Comparison of ENCODE assay signal across 8 mouse cellular contexts in genomic region chr17:33929371-33930279, GRCm38 (mm10). TPM values are rescaled to one million over a fixed set of nuclear protein-coding genes. Genes with fewer than 3 reads are reported as not detected.
DNase-seq lines count a peak whose midpoint lies in the region; ATAC-seq and TF ChIP-seq lines count a peak whose summit lies in the region.

Gene Rgl2 (plus strand): TSS chr17:33929543.

- H3K36me3 ChIP-seq in E14TG2a.4 (ENCODE audit: insufficient read depth, low read length) = peaks cover 64% of the 10 kb centered on the region
- peaks cover 50% of the 10 kb centered on the region for H3K36me3 ChIP-seq in forebrain, embryonic 12.5 days (replicated peaks)
- H3K36me3 ChIP-seq in heart, embryonic 16.5 days (ENCODE audit: control insufficient read depth, insufficient read depth) = peaks cover 13% of the 10 kb centered on the region
- peaks cover 2% of the 10 kb centered on the region; the same call in 1 of the 2 replicates for H3K36me3 ChIP-seq in liver, embryonic 14.5 days (replicated peaks; ENCODE audit: control insufficient read depth, insufficient read depth, low read depth)
- H3K36me3 ChIP-seq in stomach, embryonic 15.5 days = no peaks in the 10 kb centered on the region; the same call in 1 of the 2 replicates

- peak within 1 kb of the TSS; percentile 94 for H3K9ac ChIP-seq in forebrain, embryonic 12.5 days
- H3K9ac ChIP-seq in heart, embryonic 16.5 days (ENCODE audit: low read length) = peak within 1 kb of the TSS; percentile 79
- H3K9ac ChIP-seq in liver, embryonic 14.5 days (replicated peaks) = peak within 1 kb of the TSS; percentile 79
- peak within 1 kb of the TSS; percentile 68 for H3K9ac ChIP-seq in stomach, embryonic 15.5 days

- DNase-seq in c-Kit-positive CD71-positive TER-119-negative erythroid progenitor cells, embryonic 14.5 days (ENCODE audit: low read depth) = peak; percentile 89
- peak; percentile 92 to 94 for DNase-seq in kidney, postnatal 25 days
- peak; percentile 87 for DNase-seq in liver, embryonic 14.5 days (ENCODE audit: low read depth in 3 of 3, low spot score in 3 of 3)
- DNase-seq in neural tube, embryonic 10.5 days (ENCODE audit: extremely low spot score, low spot score) = peak; percentile 98

- WGBS in forebrain, embryonic 12.5 days = under 1% methylated on average over 66 of the region's 80 CpGs
- under 1% methylated on average over 76 of the region's 80 CpGs for WGBS in heart, embryonic 16.5 days
- WGBS in liver, embryonic 14.5 days (ENCODE audit: insufficient replicate concordance) = under 1% methylated on average over 76 of the region's 80 CpGs
- WGBS in stomach, embryonic 15.5 days = under 1% methylated on average over 75 of the region's 80 CpGs

- peak; percentile 88 for ATAC-seq in forebrain, embryonic 12.5 days (ENCODE audit: low FRiP score)
- peak; percentile 82 for ATAC-seq in heart, embryonic 16.5 days (replicated peaks; ENCODE audit: extremely low read depth, insufficient read depth, low FRiP score)
- ATAC-seq in liver, embryonic 14.5 days (ENCODE audit: insufficient read depth) = peak; percentile 83
- peak; percentile 83 for ATAC-seq in stomach, embryonic 15.5 days (ENCODE audit: insufficient read depth, low FRiP score, low read depth)

- no peaks in the 10 kb centered on the region for H3K27me3 ChIP-seq in E14TG2a.4 (ENCODE audit: insufficient read depth, low read length)
- no peaks in the 10 kb centered on the region for H3K27me3 ChIP-seq in forebrain, embryonic 12.5 days
- H3K27me3 ChIP-seq in heart, embryonic 16.5 days (ENCODE audit: control insufficient read depth, insufficient read depth, low read length) = no peaks in the 10 kb centered on the region
- H3K27me3 ChIP-seq in liver, embryonic 14.5 days (ENCODE audit: control insufficient read depth, insufficient read depth, low read length) = no peaks in the 10 kb centered on the region
- no peaks in the 10 kb centered on the region for H3K27me3 ChIP-seq in stomach, embryonic 15.5 days (replicated peaks)

- H3K27ac ChIP-seq in forebrain, embryonic 12.5 days = peak within 1 kb of the TSS; percentile 97
- H3K27ac ChIP-seq in heart, embryonic 16.5 days (ENCODE audit: low read length) = peak within 1 kb of the TSS; percentile 100
- peak within 1 kb of the TSS; percentile 83 for H3K27ac ChIP-seq in liver, embryonic 14.5 days
- peak within 1 kb of the TSS; percentile 98 for H3K27ac ChIP-seq in stomach, embryonic 15.5 days

- H3K4me3 ChIP-seq in E14TG2a.4 (replicated peaks; ENCODE audit: low read length) = peak within 1 kb of the TSS; percentile 97
- H3K4me3 ChIP-seq in forebrain, embryonic 12.5 days (replicated peaks) = peak within 1 kb of the TSS; percentile 84
- peak within 1 kb of the TSS; percentile 64 for H3K4me3 ChIP-seq in heart, embryonic 16.5 days (ENCODE audit: low read length)
- H3K4me3 ChIP-seq in liver, embryonic 14.5 days (ENCODE audit: insufficient read depth in 1 of 2, low read depth in 2 of 2, low read length in 2 of 2) = peak within 1 kb of the TSS; percentile 85 to 88
- H3K4me3 ChIP-seq in stomach, embryonic 15.5 days (replicated peaks) = peak within 1 kb of the TSS; percentile 81

- TF ChIP-seq CTCF in E14TG2a.4 (conservative IDR thresholded peaks at IDR 0.05; ENCODE audit: low read length) = no peak
- peak; percentile 66 for TF ChIP-seq CTCF in liver, embryonic 14.5 days (IDR thresholded peaks at IDR 0.05; ENCODE audit: low read depth)

- peaks cover 68% of the 10 kb centered on the region for H3K4me1 ChIP-seq in E14TG2a.4 (replicated peaks; ENCODE audit: low read depth, low read length)
- peaks cover 25% of the 10 kb centered on the region for H3K4me1 ChIP-seq in forebrain, embryonic 12.5 days
- peaks cover 16% of the 10 kb centered on the region for H3K4me1 ChIP-seq in heart, embryonic 16.5 days (ENCODE audit: control insufficient read depth, insufficient read depth, low read length)
- peaks cover 2 to 4% of the 10 kb centered on the region in 2 experiments; a peak in 2 of 4 replicates for H3K4me1 ChIP-seq in liver, embryonic 14.5 days (replicated peaks; ENCODE audit: control insufficient read depth in 2 of 2, insufficient read depth in 2 of 2, low read length in 1 of 2)
- H3K4me1 ChIP-seq in stomach, embryonic 15.5 days = peaks cover 17% of the 10 kb centered on the region

- H3K4me2 ChIP-seq in forebrain, embryonic 12.5 days = peak within 1 kb of the TSS; percentile 100
- H3K4me2 ChIP-seq in heart, embryonic 16.5 days (ENCODE audit: low read depth, low read length) = peak within 1 kb of the TSS; percentile 97
- peak within 1 kb of the TSS; percentile 100 for H3K4me2 ChIP-seq in liver, embryonic 14.5 days (ENCODE audit: low read depth)
- peak within 1 kb of the TSS; percentile 95 for H3K4me2 ChIP-seq in stomach, embryonic 15.5 days

- H3K9me3 ChIP-seq in E14TG2a.4 (ENCODE audit: low read length) = no peaks in the 10 kb centered on the region
- H3K9me3 ChIP-seq in forebrain, embryonic 12.5 days = no peaks in the 10 kb centered on the region
- H3K9me3 ChIP-seq in heart, embryonic 16.5 days (replicated peaks; ENCODE audit: control insufficient read depth, low read length) = no peaks in the 10 kb centered on the region
- no peaks in the 10 kb centered on the region for H3K9me3 ChIP-seq in liver, embryonic 14.5 days (ENCODE audit: control insufficient read depth, low read length)
- H3K9me3 ChIP-seq in stomach, embryonic 15.5 days = no peaks in the 10 kb centered on the region

- TF ChIP-seq EP300 in liver, embryonic 14.5 days (IDR thresholded peaks at IDR 0.05; ENCODE audit: low read depth) = peak; percentile 62

RNA-seq across cellular contexts. Expression of gene Rgl2, which starts in this region (rescaled TPM):
- 53.7 and 55.9 TPM in 2 replicates for polyA plus RNA-seq in forebrain, embryonic 12.5 days (2016; fragmentation: Nextera tagmentation; extraction: Ambion mirVana)
- polyA plus RNA-seq in heart, embryonic 16.5 days (2015; fragmentation: Nextera tagmentation; extraction: Ambion mirVana) = 40.8 and 42.9 TPM in 2 replicates
- polyA plus RNA-seq in liver, embryonic 14.5 days (2012; rRNA removed) = 17.0 and 19.6 TPM in 2 replicates
- polyA plus RNA-seq in liver, embryonic 14.5 days (2014; fragmentation: Nextera tagmentation; extraction: Ambion mirVana) = 4.9 and 5.9 TPM in 2 replicates
- polyA plus RNA-seq in stomach, embryonic 15.5 days (2015; fragmentation: Nextera tagmentation; extraction: Ambion mirVana) = 38.5 and 43.6 TPM in 2 replicates

Comparison
In these comparisons a context has a peak if more than half of its experiments do, and no peak if none do; other contexts are left out.
1. Peak in every context shown above with its lines: DNase-seq, ATAC-seq, H3K4me3 ChIP-seq and H3K27ac ChIP-seq.